Comparison of ENCODE assay signal across 24 mouse cellular contexts in genomic region chr5:117207286-117207685, GRCm38 (mm10).
DNase-seq lines count a peak whose midpoint lies in the region; ATAC-seq lines count a peak whose summit lies in the region.
"Had no signal": no experiment of that assay in that cellular context is flagged by ENCODE, and none has a peak within 500 bp of the region (broad histone marks: within the 10 kb centered on the region; RNA-seq: fewer than 3 reads in every experiment).

No protein-coding gene starts in this region.

- no peaks in the 10 kb centered on the region for H3K27me3 ChIP-seq in forebrain, embryonic 14.5 days (replicated peaks; ENCODE audit: control insufficient read depth, insufficient read depth, low read length)
- no peaks in the 10 kb centered on the region for H3K27me3 ChIP-seq in forebrain, embryonic 13.5 days
- H3K27me3 ChIP-seq in midbrain, embryonic 14.5 days (ENCODE audit: control insufficient read depth, insufficient read depth, low read length), result no peaks in the 10 kb centered on the region
- no peaks in the 10 kb centered on the region for H3K27me3 ChIP-seq in midbrain, embryonic 15.5 days (replicated peaks)
- H3K27me3 ChIP-seq: embryonic facial prominence, embryonic 12.5 days; heart, embryonic 13.5 days; hindbrain, embryonic 15.5 days; limb, embryonic 12.5 days; liver, embryonic 12.5 days; neural tube, embryonic 13.5 days; Patski; stomach, embryonic 15.5 days had no signal

- H3K4me2 ChIP-seq in forebrain, embryonic 14.5 days (ENCODE audit: low read length), result no peak overlapping the region
- H3K4me2 ChIP-seq in forebrain, embryonic 13.5 days, result no peak overlapping the region
- H3K4me2 ChIP-seq in midbrain, embryonic 14.5 days (ENCODE audit: low read length), result no peak overlapping the region
- H3K4me2 ChIP-seq in midbrain, embryonic 15.5 days, result no peak overlapping the region
- H3K4me2 ChIP-seq: embryonic facial prominence, embryonic 12.5 days; heart, embryonic 13.5 days; hindbrain, embryonic 15.5 days; limb, embryonic 12.5 days; liver, embryonic 12.5 days; neural tube, embryonic 13.5 days; stomach, embryonic 15.5 days had no signal

- H3K4me1 ChIP-seq in forebrain, embryonic 14.5 days (ENCODE audit: control insufficient read depth, insufficient read depth, low read length), result no peaks in the 10 kb centered on the region
- H3K4me1 ChIP-seq in forebrain, embryonic 13.5 days, result no peaks in the 10 kb centered on the region
- H3K4me1 ChIP-seq in midbrain, embryonic 14.5 days (ENCODE audit: control insufficient read depth, insufficient read depth, low read length), result no peaks in the 10 kb centered on the region
- H3K4me1 ChIP-seq in midbrain, embryonic 15.5 days, result no peaks in the 10 kb centered on the region
- H3K4me1 ChIP-seq: embryonic facial prominence, embryonic 12.5 days; heart, embryonic 13.5 days; hindbrain, embryonic 15.5 days; limb, embryonic 12.5 days; liver, embryonic 12.5 days; neural tube, embryonic 13.5 days; stomach, embryonic 15.5 days had no signal

- no peaks in the 10 kb centered on the region for H3K36me3 ChIP-seq in forebrain, embryonic 14.5 days (ENCODE audit: control insufficient read depth, insufficient read depth, low read length)
- peaks cover 21% of the 10 kb centered on the region for H3K36me3 ChIP-seq in forebrain, embryonic 13.5 days (ENCODE audit: poor library complexity, severe bottlenecking)
- H3K36me3 ChIP-seq in midbrain, embryonic 14.5 days (ENCODE audit: control insufficient read depth, insufficient read depth, low read length), result peaks cover 18% of the 10 kb centered on the region; the same call in 1 of the 2 replicates
- H3K36me3 ChIP-seq in midbrain, embryonic 15.5 days (replicated peaks), result 0 out of 2 replicates have a peak, but pooled peaks cover 7% of the 10 kb centered on the region
- H3K36me3 ChIP-seq: limb, embryonic 12.5 days had no signal

- no peak overlapping the region for H3K4me3 ChIP-seq in forebrain, embryonic 14.5 days (ENCODE audit: low read depth, low read length)
- H3K4me3 ChIP-seq in forebrain, embryonic 13.5 days, result no peak overlapping the region
- H3K4me3 ChIP-seq in midbrain, embryonic 14.5 days (replicated peaks; ENCODE audit: low read depth, low read length), result no peak overlapping the region
- H3K4me3 ChIP-seq in midbrain, embryonic 15.5 days, result no peak overlapping the region
- H3K4me3 ChIP-seq: embryonic facial prominence, embryonic 12.5 days; heart, embryonic 13.5 days; hindbrain, embryonic 15.5 days; limb, embryonic 12.5 days; liver, embryonic 12.5 days; neural tube, embryonic 13.5 days; stomach, embryonic 15.5 days had no signal

- no peak for ATAC-seq in forebrain, embryonic 14.5 days
- ATAC-seq in forebrain, embryonic 13.5 days, result no peak
- ATAC-seq in midbrain, embryonic 14.5 days (ENCODE audit: low FRiP score, low TSS enrichment), result no peak
- ATAC-seq in midbrain, embryonic 15.5 days (replicated peaks), result no peak
- no peak for ATAC-seq in CD4-positive, CD25-positive, alpha-beta regulatory T cell, adult 4 months
- ATAC-seq: forebrain, postnatal 0 days; intestine, embryonic 16.5 days; liver, embryonic 12.5 days; Patski had no signal

- peak; percentile 10 for DNase-seq in adrenal gland, adult 2 months
- no peak for DNase-seq in adrenal gland, postnatal 14 days
- DNase-seq in forebrain, embryonic 14.5 days (ENCODE audit: low spot score), result peak; percentile 51
- DNase-seq in midbrain, embryonic 14.5 days, result peak; percentile 20
- peak; percentile 34 for DNase-seq in brain, adult 2 months (ENCODE audit: low read depth, low spot score)
- DNase-seq: adrenal gland, postnatal 10 days; forebrain, postnatal 0 days; heart, adult 11 months; heart, postnatal 36 days; lung, adult 2 months; lung, postnatal 4 days; thymus, adult 2 months had no signal

- no peaks in the 10 kb centered on the region for H3K9me3 ChIP-seq in forebrain, embryonic 14.5 days (replicated peaks; ENCODE audit: control insufficient read depth, low read length)
- H3K9me3 ChIP-seq in forebrain, embryonic 13.5 days (replicated peaks), result no peaks in the 10 kb centered on the region; the same call in 1 of the 2 replicates
- no peaks in the 10 kb centered on the region for H3K9me3 ChIP-seq in midbrain, embryonic 14.5 days (ENCODE audit: control insufficient read depth, low read length)
- H3K9me3 ChIP-seq in midbrain, embryonic 15.5 days, result no peaks in the 10 kb centered on the region
- H3K9me3 ChIP-seq: embryonic facial prominence, embryonic 12.5 days; hindbrain, embryonic 15.5 days; neural tube, embryonic 13.5 days; stomach, embryonic 15.5 days had no signal

- no peak overlapping the region for H3K27ac ChIP-seq in forebrain, embryonic 14.5 days (ENCODE audit: low read depth, low read length)
- no peak overlapping the region for H3K27ac ChIP-seq in forebrain, embryonic 13.5 days
- H3K27ac ChIP-seq in midbrain, embryonic 14.5 days (replicated peaks; ENCODE audit: low read depth, low read length), result no peak overlapping the region
- no peak overlapping the region for H3K27ac ChIP-seq in midbrain, embryonic 15.5 days
- H3K27ac ChIP-seq: embryonic facial prominence, embryonic 12.5 days; heart, embryonic 13.5 days; hindbrain, embryonic 15.5 days; limb, embryonic 12.5 days; liver, embryonic 12.5 days; neural tube, embryonic 13.5 days; stomach, embryonic 15.5 days had no signal

- H3K9ac ChIP-seq in forebrain, embryonic 14.5 days (ENCODE audit: low read length), result no peak overlapping the region
- H3K9ac ChIP-seq in forebrain, embryonic 13.5 days, result no peak overlapping the region
- H3K9ac ChIP-seq in midbrain, embryonic 14.5 days (replicated peaks; ENCODE audit: low read length), result no peak overlapping the region
- no peak overlapping the region for H3K9ac ChIP-seq in midbrain, embryonic 15.5 days
- H3K9ac ChIP-seq: embryonic facial prominence, embryonic 12.5 days; forebrain, postnatal 0 days; heart, embryonic 13.5 days; hindbrain, embryonic 15.5 days; limb, embryonic 12.5 days; liver, embryonic 12.5 days; neural tube, embryonic 13.5 days; stomach, embryonic 15.5 days had no signal

- 67% methylated on average over 16 of the region's 16 CpGs for WGBS in forebrain, embryonic 14.5 days
- 78% methylated on average over 16 of the region's 16 CpGs for WGBS in forebrain, embryonic 13.5 days
- WGBS in midbrain, embryonic 14.5 days, result 59% methylated on average over 16 of the region's 16 CpGs
- 61% methylated on average over 16 of the region's 16 CpGs for WGBS in midbrain, embryonic 15.5 days
